Mouse (Mus musculus) limb, embryonic 10.5 days (tissue): ENCODE results near the gene Asna1. TPM values are rescaled to one million over a fixed set of nuclear protein-coding genes. Genes with fewer than 3 reads are reported as not detected.

Experiments
- DNase-seq: peaks from one replicate; pipeline ENCODE4 v3.0.0-alpha.2; 2017; ENCODE audit warnings: low spot score
- H3K27ac ChIP-seq: fragments of 300-500 bp; sonication (generic); 2 replicates; pipeline ENCODE4 v1.5.1; 2016; ENCODE audit warnings: mild to moderate bottlenecking
- H3K27me3 ChIP-seq: fragments of 300-500 bp; sonication (generic); 2 replicates; pipeline ENCODE4 v1.6.1; 2016; ENCODE audit warnings: low read depth, mild to moderate bottlenecking; ENCODE audit not compliant: poor library complexity, severe bottlenecking
- H3K36me3 ChIP-seq: fragments of 300-500 bp; sonication (generic); 2 replicates; pipeline ENCODE4 v1.6.1; 2016; ENCODE audit warnings: mild to moderate bottlenecking, moderate library complexity
- H3K4me1 ChIP-seq: fragments of 300-500 bp; sonication (generic); 2 replicates; pipeline ENCODE4 v1.6.1; 2016
- H3K4me3 ChIP-seq: fragments of 300-500 bp; sonication (generic); 2 replicates; pipeline ENCODE4 v1.5.1; 2016; ENCODE audit warnings: mild to moderate bottlenecking, moderate library complexity
- H3K9me3 ChIP-seq: fragments of 300-500 bp; sonication (generic); replicated peaks from 2 replicates; pipeline ENCODE4 v1.6.1; 2016; ENCODE audit warnings: mild to moderate bottlenecking
- WGBS: fragments of 180-500 bp; shearing (Covaris S2); methylation state at CpG from one replicate; pipeline ENCODE4 v1.1.7; 2016; 5-methylcytosine and 5-hydroxymethylcytosine counted together
- microRNA-seq: library from miRNA; unstranded; fragments of <30 nt; microRNA quantifications from one replicate; pipeline ENCODE4, GENCODE M21; 2017
- polyA plus RNA-seq: library from polyadenylated mRNA; unstranded; fragments of >200 nt; fragmentation: Nextera tagmentation; extraction: Ambion mirVana; gene quantifications from 2 replicates; pipeline ENCODE4 v1.2.1, GENCODE M21; 2016

Gene Asna1
- polyA plus RNA-seq, 1 experiment from 2014 or later = 161 TPM

DNA sequence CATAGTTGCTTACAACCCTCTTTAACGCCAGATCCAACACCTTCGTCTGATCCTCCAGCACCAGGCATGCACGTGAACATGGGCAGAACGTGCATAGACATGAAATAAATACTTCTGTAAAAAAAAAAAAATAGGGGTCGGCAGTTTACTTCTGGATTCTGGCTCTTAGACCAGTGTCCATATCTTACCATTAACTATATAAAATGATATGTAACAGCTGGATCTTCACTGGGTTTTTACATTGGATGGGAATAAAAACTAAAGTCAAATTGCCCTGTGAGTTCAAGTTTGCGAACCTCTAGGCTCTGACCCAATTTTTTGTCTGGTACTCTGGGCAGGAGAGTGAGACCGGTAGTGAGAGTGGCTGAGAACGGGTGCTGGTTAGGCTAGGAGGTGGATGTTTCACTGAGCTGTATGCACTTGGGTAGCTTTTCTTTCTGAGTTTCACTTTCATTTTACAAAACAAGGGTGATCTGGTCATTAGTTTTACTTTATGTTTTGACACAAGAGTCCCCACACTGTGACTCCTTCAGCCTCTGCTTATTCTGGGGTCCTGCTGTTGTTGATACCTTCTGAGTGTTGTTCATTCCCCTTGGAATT is 50.4 kb downstream of the Asna1 start:
- H3K4me1 ChIP-seq = peaks cover 61% of the 10 kb centered on the region
- 82% methylated on average over 8 of the region's 8 CpGs for WGBS
- H3K4me3 ChIP-seq = no peak overlapping the region

DNA sequence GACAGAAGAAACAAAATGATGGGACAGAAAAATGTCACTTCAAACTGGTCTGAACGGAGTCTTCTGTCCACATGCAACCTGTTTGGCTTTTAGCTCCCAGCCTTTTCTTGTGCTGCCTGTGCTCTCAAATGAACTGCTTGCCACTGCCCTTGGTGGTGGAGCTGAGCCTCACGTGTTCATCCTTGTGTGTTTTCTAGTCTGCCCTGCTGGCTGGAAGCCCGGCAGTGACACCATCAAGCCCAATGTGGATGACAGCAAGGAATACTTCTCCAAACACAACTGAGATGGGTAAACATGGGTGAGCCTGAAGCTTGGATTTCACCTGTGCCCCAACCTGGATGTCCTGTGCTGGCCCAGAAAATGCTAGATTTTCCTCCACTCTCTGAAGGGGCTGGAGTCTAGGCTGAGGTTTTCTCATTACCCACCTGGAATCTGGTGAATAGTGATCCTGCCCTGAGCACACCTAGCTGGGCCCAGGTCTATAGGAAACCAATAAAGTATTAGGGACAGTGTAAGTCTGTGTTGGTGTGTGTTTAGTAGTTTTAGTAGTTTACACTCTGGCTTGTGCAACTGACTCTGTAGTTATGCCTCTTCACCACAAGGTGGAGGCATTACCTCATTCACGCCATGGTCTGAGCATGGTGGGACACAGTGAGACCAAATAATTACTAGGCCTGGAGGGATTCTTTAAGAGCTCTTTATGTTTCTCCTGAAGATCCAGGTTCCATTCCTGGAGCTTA is 51.1 kb downstream of the Asna1 start:
- WGBS = 77% methylated on average over 4 of the region's 4 CpGs
- Histone ChIP-seq H3K36me3 (peaks cover 49% of the 10 kb centered on the region), H3K27me3 (peaks cover 21% of the 10 kb centered on the region), H3K4me3 (no peak overlapping the region), H3K4me1 (peaks cover 55% of the 10 kb centered on the region), H3K27ac (no peak overlapping the region), H3K9me3 (no peaks in the 10 kb centered on the region)
- DNase-seq = peak; percentile 57

More for the DNA sequence above, 50.4 kb downstream of the Asna1 start:
- H3K9me3 ChIP-seq = no peaks in the 10 kb centered on the region
- no peak for DNase-seq
- H3K36me3 ChIP-seq = peaks cover 49% of the 10 kb centered on the region
- no peak overlapping the region for H3K27ac ChIP-seq
- H3K27me3 ChIP-seq = peaks cover 22% of the 10 kb centered on the region

DNA sequence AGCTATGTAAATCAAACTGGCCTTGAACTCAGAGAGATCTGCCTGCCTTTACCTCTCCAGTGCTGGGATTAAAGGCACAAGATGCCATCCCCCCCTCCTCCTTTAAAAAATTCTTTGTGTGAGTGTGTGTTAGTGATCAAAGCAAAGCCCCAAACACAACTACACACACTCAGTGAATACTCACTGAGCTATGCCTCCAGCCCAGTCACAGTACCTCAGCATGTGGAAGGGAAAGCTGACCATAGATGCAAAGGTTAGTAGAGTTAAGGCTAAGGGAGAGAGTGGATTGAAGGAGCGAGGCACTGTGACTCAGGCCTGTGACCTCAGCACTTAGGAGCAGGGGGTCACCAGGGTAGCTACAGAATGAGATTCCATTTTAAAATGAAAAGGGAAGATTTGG is 52.0 kb downstream of the Asna1 start:
- Histone ChIP-seq H3K36me3 (peaks cover 49% of the 10 kb centered on the region), H3K9me3 (no peaks in the 10 kb centered on the region), H3K4me3 (no peak overlapping the region), H3K27ac (no peak overlapping the region), H3K4me1 (peaks cover 55% of the 10 kb centered on the region), H3K27me3 (peaks cover 13% of the 10 kb centered on the region)
- DNase-seq = no peak
- WGBS = 96% methylated on average over 1 of the region's 1 CpGs

DNA sequence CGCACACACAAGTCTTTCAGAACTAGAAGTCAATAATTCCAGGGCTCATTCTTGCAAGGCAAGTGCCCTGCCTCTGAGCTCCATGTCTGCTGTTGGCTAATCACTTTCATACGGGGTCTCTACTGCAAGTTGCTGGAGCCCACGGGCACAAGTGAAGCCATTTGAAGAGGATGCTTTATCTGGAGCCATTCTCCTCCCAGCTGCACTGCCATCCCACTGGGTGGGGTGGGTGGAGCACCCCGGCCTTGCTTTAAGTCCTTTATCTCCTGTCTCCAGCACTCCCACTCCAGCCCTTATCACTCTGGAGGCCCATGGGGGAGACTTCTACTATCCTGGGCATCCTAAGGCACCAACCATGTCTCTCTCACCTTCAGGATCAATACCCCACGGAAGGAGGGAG is 54.2 kb downstream of the Asna1 start:
- H3K36me3 ChIP-seq = peaks cover 49% of the 10 kb centered on the region

DNA sequence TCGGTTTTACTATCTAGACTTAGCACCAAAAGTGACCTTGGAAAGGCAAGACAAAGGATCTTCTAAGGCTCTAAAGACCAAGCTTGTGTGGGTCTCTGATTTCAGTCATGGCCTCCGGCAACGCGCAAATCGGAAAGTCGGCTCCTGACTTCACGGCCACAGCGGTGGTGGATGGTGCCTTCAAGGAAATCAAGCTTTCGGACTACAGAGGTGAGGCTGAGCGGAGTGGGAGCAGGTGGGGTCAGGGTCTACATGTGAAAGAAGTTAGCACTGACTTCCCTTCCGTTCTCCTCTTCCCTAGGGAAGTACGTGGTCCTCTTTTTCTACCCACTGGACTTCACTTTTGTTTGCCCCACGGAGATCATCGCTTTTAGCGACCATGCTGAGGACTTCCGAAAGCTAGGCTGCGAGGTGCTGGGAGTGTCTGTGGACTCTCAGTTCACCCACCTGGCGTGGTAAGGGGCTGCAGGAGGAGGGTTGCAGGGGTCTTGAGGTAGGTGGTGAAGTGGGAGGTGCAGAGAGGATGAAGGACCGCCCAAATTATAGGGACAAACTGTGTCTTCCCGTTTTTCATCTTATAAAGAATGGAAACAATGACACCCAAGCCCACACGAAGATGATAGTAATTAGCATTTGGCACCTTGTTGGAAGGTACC is 54.8 kb downstream of the Asna1 start:
- 16% methylated on average over 21 of the region's 21 CpGs for WGBS
- Histone ChIP-seq H3K9me3 (no peaks in the 10 kb centered on the region), H3K27me3 (no peaks in the 10 kb centered on the region), H3K4me3 (peak overlapping the region; percentile 69), H3K36me3 (peaks cover 49% of the 10 kb centered on the region), H3K4me1 (peaks cover 46% of the 10 kb centered on the region), H3K27ac (peak overlapping the region; percentile 97)
- DNase-seq = peak; percentile 63

More for the DNA sequence above, 54.2 kb downstream of the Asna1 start:
- 76% methylated on average over 5 of the region's 5 CpGs for WGBS
- H3K4me3 ChIP-seq = peak overlapping the region; percentile 69
- peaks cover 50% of the 10 kb centered on the region for H3K4me1 ChIP-seq
- H3K27me3 ChIP-seq = no peaks in the 10 kb centered on the region
- no peaks in the 10 kb centered on the region for H3K9me3 ChIP-seq
- H3K27ac ChIP-seq = peak overlapping the region; percentile 97
- DNase-seq = no peak

DNA sequence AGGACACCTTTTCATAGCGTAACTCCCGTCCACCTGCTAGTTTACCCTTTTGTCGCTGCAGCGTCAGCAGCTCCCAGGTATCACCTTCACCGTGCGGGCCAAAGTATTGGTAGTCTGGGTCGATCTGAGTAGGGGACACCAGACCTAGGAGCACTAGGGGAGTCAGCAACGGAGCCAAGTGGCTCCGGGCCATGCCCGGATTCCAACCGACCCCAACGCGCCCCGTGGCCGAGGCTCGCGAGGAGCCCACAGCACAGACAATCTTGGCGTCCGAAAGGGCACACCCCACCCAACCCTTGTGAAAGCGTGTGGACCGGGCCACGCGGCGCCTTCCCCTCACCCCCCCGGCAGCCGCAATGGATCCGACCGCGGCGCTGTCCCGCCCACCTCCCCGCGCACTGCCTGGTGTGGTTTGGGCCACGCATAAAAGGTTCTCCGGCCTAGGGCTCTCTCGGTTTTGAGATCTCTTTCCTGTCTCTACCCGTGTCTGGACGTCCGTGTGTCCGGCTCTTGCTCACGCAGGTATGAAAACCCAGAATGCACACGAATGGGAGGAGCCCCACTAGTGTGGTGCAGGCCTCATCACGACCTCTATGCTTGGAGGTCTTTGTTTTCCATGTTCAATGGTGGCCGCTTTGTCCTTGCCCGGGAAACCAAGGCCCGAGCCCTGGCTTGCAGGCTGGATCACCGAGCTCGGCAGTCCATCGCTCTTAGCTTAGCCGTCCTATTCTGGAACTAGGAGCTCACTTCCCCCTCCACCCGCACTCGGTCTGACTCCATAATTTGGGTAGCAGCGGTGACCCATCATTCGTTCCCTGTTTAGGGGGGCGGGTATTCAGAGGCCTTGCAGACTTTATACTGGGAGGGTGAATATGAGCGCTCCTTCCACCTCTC is 55.6 kb downstream of the Asna1 start, which contains the start of the genes Gm49661, Prdx2 and Rnaseh2a:
Gene Gm49661 (minus strand): TSS at position 193 of the 894 bp plus-strand sequence.
Gene Prdx2 (plus strand): TSS at position 347 of the 894 bp plus-strand sequence.
Gene Rnaseh2a (minus strand): TSS at position 527 of the 894 bp plus-strand sequence.
- under 1% methylated on average over 54 of the region's 56 CpGs for WGBS
- Histone ChIP-seq H3K36me3 (peaks cover 42% of the 10 kb centered on the region), H3K4me3 (peak within 1 kb of the TSS; percentile 69), H3K27ac (peak within 1 kb of the TSS; percentile 97), H3K4me1 (peaks cover 51% of the 10 kb centered on the region), H3K9me3 (no peaks in the 10 kb centered on the region), H3K27me3 (no peaks in the 10 kb centered on the region)
- peak; percentile 90 for DNase-seq

DNA sequence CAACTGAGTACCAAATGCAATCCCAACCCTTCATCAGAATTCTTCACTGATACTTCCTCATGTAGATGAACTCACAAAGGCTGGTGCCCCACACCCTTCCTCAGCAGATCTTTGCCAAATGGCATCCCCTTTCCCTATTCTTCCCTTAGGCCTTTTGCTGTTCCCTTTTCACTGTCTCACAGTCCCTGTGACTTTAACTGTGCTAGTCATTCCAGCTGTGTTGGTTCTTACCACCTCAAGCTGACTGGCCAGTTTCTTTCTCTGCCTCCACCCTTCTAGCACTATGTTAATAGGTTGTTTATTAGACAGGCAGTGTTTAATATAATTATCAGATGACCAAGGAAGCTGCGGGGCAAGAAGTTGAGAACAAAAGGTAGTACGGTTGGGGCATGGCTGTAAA is 56.4 kb downstream of the Asna1 start:
- Histone ChIP-seq H3K4me1 (peaks cover 47% of the 10 kb centered on the region), H3K27me3 (no peaks in the 10 kb centered on the region), H3K36me3 (peaks cover 42% of the 10 kb centered on the region), H3K9me3 (no peaks in the 10 kb centered on the region), H3K27ac (peak overlapping the region; percentile 97), H3K4me3 (peak overlapping the region; percentile 69)
- 26% methylated on average over 2 of the region's 2 CpGs for WGBS
- no peak for DNase-seq

Small RNAs within 50 kb of the gene (microRNA-seq; reads per million reads assigned to microRNA genes)
- not detected for gene Mir7070

Other genes starting within 250 kb of the Asna1 start
- 0.24 and 2.1 TPM in 2 replicates for gene Nfix, start 224.9 kb downstream of the Asna1 start, polyA plus RNA-seq
- 1.9 and 2.7 TPM in 2 replicates for gene Dand5, start 202.5 kb downstream of the Asna1 start, polyA plus RNA-seq
- 51.7 and 54.4 TPM in 2 replicates for gene Gadd45gip1, start 193.8 kb downstream of the Asna1 start, polyA plus RNA-seq
- gene Rad23a, start 184.6 kb downstream of the Asna1 start, polyA plus RNA-seq = 119 and 122 TPM in 2 replicates
- gene Calr, start 178.3 kb downstream of the Asna1 start, polyA plus RNA-seq = 820 and 843 TPM in 2 replicates
- gene Farsa, start 168.3 kb downstream of the Asna1 start, polyA plus RNA-seq = 149 and 156 TPM in 2 replicates
- 92.8 and 99.5 TPM in 2 replicates for gene Syce2, start 153.2 kb downstream of the Asna1 start, polyA plus RNA-seq
- 44.5 and 54.2 TPM in 2 replicates for gene Gcdh, start 131.4 kb downstream of the Asna1 start, polyA plus RNA-seq
- gene Klf1, start 123.4 kb downstream of the Asna1 start, polyA plus RNA-seq = 14.0 and 18.7 TPM in 2 replicates
- gene Dnase2a, start 116.7 kb downstream of the Asna1 start, polyA plus RNA-seq = 6.4 and 8.2 TPM in 2 replicates
- 0.09 and 0.16 TPM in 2 replicates for gene Mast1, start 87.9 kb downstream of the Asna1 start, polyA plus RNA-seq
- 0.44 and 0.58 TPM in 2 replicates for gene Rtbdn, start 78.3 kb downstream of the Asna1 start, polyA plus RNA-seq
- gene Gm49661, start 55.8 kb downstream of the Asna1 start, polyA plus RNA-seq = not detected in 2 replicates
- 1,175 and 1,260 TPM in 2 replicates for gene Prdx2, start 55.7 kb downstream of the Asna1 start, polyA plus RNA-seq
- gene Rnaseh2a, start 55.5 kb downstream of the Asna1 start, polyA plus RNA-seq = 156 and 168 TPM in 2 replicates
- 9.9 and 14.4 TPM in 2 replicates for gene Junb, start 46.6 kb downstream of the Asna1 start, polyA plus RNA-seq
- gene Hook2, start 34.7 kb downstream of the Asna1 start, polyA plus RNA-seq = 16.0 and 19.1 TPM in 2 replicates
- not detected in 2 replicates for gene Best2, start 10.8 kb downstream of the Asna1 start, polyA plus RNA-seq
- gene Trir, start 1.5 kb upstream of the Asna1 start, polyA plus RNA-seq = 138 and 157 TPM in 2 replicates
- 28.1 and 28.4 TPM in 2 replicates for gene Tnpo2, start 11.6 kb upstream of the Asna1 start, polyA plus RNA-seq
- gene Fbxw9, start 34.8 kb upstream of the Asna1 start, polyA plus RNA-seq = 19.9 and 23.1 TPM in 2 replicates
- gene Gm5741, start 42.7 kb upstream of the Asna1 start, polyA plus RNA-seq = 0.79 TPM in 1 of 2 replicates, not detected in the other
- 70.2 and 79.0 TPM in 2 replicates for gene Dhps, start 46.5 kb upstream of the Asna1 start, polyA plus RNA-seq
- gene Wdr83os, start 55.5 kb upstream of the Asna1 start, polyA plus RNA-seq = 109 and 116 TPM in 2 replicates
- 62.5 and 66.4 TPM in 2 replicates for gene Wdr83, start 56.0 kb upstream of the Asna1 start, polyA plus RNA-seq
- gene Man2b1, start 58.0 kb upstream of the Asna1 start, polyA plus RNA-seq = 22.4 and 25.2 TPM in 2 replicates
- gene Zfp791, start 97.8 kb upstream of the Asna1 start, polyA plus RNA-seq = 1.1 and 1.9 TPM in 2 replicates
- gene Cks1brt, start 126.6 kb upstream of the Asna1 start, polyA plus RNA-seq = not detected in 2 replicates
- gene Olfr371, start 200.7 kb upstream of the Asna1 start, polyA plus RNA-seq = not detected in 2 replicates